Mouse (Mus musculus): ENCODE data around the gene Lpp. TPM values are rescaled to one million over a fixed set of nuclear protein-coding genes. Genes with fewer than 3 reads are reported as not detected.

Lpp gene
- total and polyA plus RNA-seq, 2 experiments from 2014 or later = 7.9 to 15.9 TPM

GRCm38 (mm10) chr16:24475305-24475947 lies 82.1 kb downstream of the Lpp start:
- WGBS = 85% methylated on average over 8 of the region's 8 CpGs
- TF ChIP-seq CTCF (IDR thresholded peaks at IDR 0.05) = no peak
- Histone ChIP-seq H3K9me3 (ENCODE audit: low read length) (no peaks in the 10 kb centered on the region), H3K27me3 (ENCODE audit: insufficient read depth, low read length) (no peaks in the 10 kb centered on the region), H3K27ac (ENCODE audit: low read depth, low read length) (no peak overlapping the region), H3K9ac (replicated peaks; ENCODE audit: low read length, poor library complexity, severe bottlenecking) (no peak overlapping the region), H3K4me1 (ENCODE audit: insufficient read depth, low read length) (no peaks in the 10 kb centered on the region), H3K4me3 (ENCODE audit: low read depth, low read length) (no peak overlapping the region), H3K4me2 (ENCODE audit: low read depth, low read length, poor library complexity, severe bottlenecking) (no peak overlapping the region), H3K36me3 (ENCODE audit: insufficient read depth, low read length) (no peaks in the 10 kb centered on the region)
- ATAC-seq (ENCODE audit: low FRiP score) = no peak
- DNase-seq (ENCODE audit: low spot score) = no peak

GRCm38 (mm10) chr16:24476911-24477401 lies 83.6 kb downstream of the Lpp start:
- WGBS = 57% methylated on average over 3 of the region's 3 CpGs
- TF ChIP-seq CTCF (IDR thresholded peaks at IDR 0.05) = no peak
- no peak for DNase-seq (ENCODE audit: low spot score)

GRCm38 (mm10) chr16:24478006-24478405 lies 84.7 kb downstream of the Lpp start:
- Histone ChIP-seq H3K27ac (ENCODE audit: low read depth, low read length) (no peak overlapping the region), H3K9me3 (ENCODE audit: low read length) (no peaks in the 10 kb centered on the region), H3K4me3 (ENCODE audit: low read depth, low read length) (no peak overlapping the region), H3K4me2 (ENCODE audit: low read depth, low read length, poor library complexity, severe bottlenecking) (no peak overlapping the region), H3K36me3 (ENCODE audit: insufficient read depth, low read length) (no peaks in the 10 kb centered on the region), H3K27me3 (ENCODE audit: insufficient read depth, low read length) (no peaks in the 10 kb centered on the region), H3K4me1 (ENCODE audit: insufficient read depth, low read length) (no peaks in the 10 kb centered on the region), H3K9ac (replicated peaks; ENCODE audit: low read length, poor library complexity, severe bottlenecking) (no peak overlapping the region)
- WGBS = 71% methylated on average over 1 of the region's 1 CpGs
- ATAC-seq (ENCODE audit: low FRiP score) (no peak), DNase-seq (ENCODE audit: low spot score) (no peak)
- TF ChIP-seq CTCF (IDR thresholded peaks at IDR 0.05) = no peak

More at GRCm38 (mm10) chr16:24476911-24477401, 83.6 kb downstream of the Lpp start:
- Histone ChIP-seq H3K9me3 (ENCODE audit: low read length) (no peaks in the 10 kb centered on the region), H3K27ac (ENCODE audit: low read depth, low read length) (no peak overlapping the region), H3K9ac (replicated peaks; ENCODE audit: low read length, poor library complexity, severe bottlenecking) (no peak overlapping the region), H3K4me1 (ENCODE audit: insufficient read depth, low read length) (no peaks in the 10 kb centered on the region), H3K27me3 (ENCODE audit: insufficient read depth, low read length) (no peaks in the 10 kb centered on the region), H3K36me3 (ENCODE audit: insufficient read depth, low read length) (no peaks in the 10 kb centered on the region), H3K4me3 (ENCODE audit: low read depth, low read length) (no peak overlapping the region), H3K4me2 (ENCODE audit: low read depth, low read length, poor library complexity, severe bottlenecking) (no peak overlapping the region)
- no peak for ATAC-seq (ENCODE audit: low FRiP score)

- Histone ChIP-seq H3K27ac (ENCODE audit: low read depth, low read length) (no peak overlapping the region), H3K9ac (replicated peaks; ENCODE audit: low read length, poor library complexity, severe bottlenecking) (no peak overlapping the region), H3K4me2 (ENCODE audit: low read depth, low read length, poor library complexity, severe bottlenecking) (no peak overlapping the region), H3K36me3 (ENCODE audit: insufficient read depth, low read length) (no peaks in the 10 kb centered on the region), H3K27me3 (ENCODE audit: insufficient read depth, low read length) (no peaks in the 10 kb centered on the region), H3K4me3 (ENCODE audit: low read depth, low read length) (no peak overlapping the region), H3K9me3 (ENCODE audit: low read length) (no peaks in the 10 kb centered on the region), H3K4me1 (ENCODE audit: insufficient read depth, low read length) (no peaks in the 10 kb centered on the region)
- DNase-seq (ENCODE audit: low spot score) (no peak), ATAC-seq (ENCODE audit: low FRiP score) (no peak)
- WGBS = 95% methylated on average over 4 of the region's 4 CpGs
- TF ChIP-seq CTCF (IDR thresholded peaks at IDR 0.05) = no peak
Measured at GRCm38 (mm10) chr16:24478851-24479250, 85.5 kb downstream of the Lpp start.

GRCm38 (mm10) chr16:24482648-24483047 lies 89.3 kb downstream of the Lpp start:
- no peaks in the 10 kb centered on the region for H3K36me3 ChIP-seq (ENCODE audit: insufficient read depth, low read length)
- no peak overlapping the region for H3K27ac ChIP-seq (ENCODE audit: low read depth, low read length)
- no peak overlapping the region for H3K9ac ChIP-seq (replicated peaks; ENCODE audit: low read length, poor library complexity, severe bottlenecking)
- WGBS = 94% methylated on average over 6 of the region's 6 CpGs
- no peaks in the 10 kb centered on the region for H3K4me1 ChIP-seq (ENCODE audit: insufficient read depth, low read length)
- H3K9me3 ChIP-seq (ENCODE audit: low read length) = no peaks in the 10 kb centered on the region
- no peak for ATAC-seq (ENCODE audit: low FRiP score)
- no peak for TF ChIP-seq CTCF (IDR thresholded peaks at IDR 0.05)
- H3K4me2 ChIP-seq (ENCODE audit: low read depth, low read length, poor library complexity, severe bottlenecking) = no peak overlapping the region
- H3K4me3 ChIP-seq (ENCODE audit: low read depth, low read length) = no peak overlapping the region
- DNase-seq (ENCODE audit: low spot score) = no peak
- no peaks in the 10 kb centered on the region for H3K27me3 ChIP-seq (ENCODE audit: insufficient read depth, low read length)

- ATAC-seq (ENCODE audit: low FRiP score) = no peak; the same call in 1 of the 2 replicates
Measured at GRCm38 (mm10) chr16:24483527-24484101, 90.3 kb downstream of the Lpp start.

More at GRCm38 (mm10) chr16:24483527-24484101, 90.3 kb downstream of the Lpp start:
- Histone ChIP-seq H3K9ac (replicated peaks; ENCODE audit: low read length, poor library complexity, severe bottlenecking) (no peak overlapping the region), H3K27me3 (ENCODE audit: insufficient read depth, low read length) (no peaks in the 10 kb centered on the region), H3K27ac (ENCODE audit: low read depth, low read length) (no peak overlapping the region), H3K4me1 (ENCODE audit: insufficient read depth, low read length) (no peaks in the 10 kb centered on the region), H3K36me3 (ENCODE audit: insufficient read depth, low read length) (no peaks in the 10 kb centered on the region), H3K4me3 (ENCODE audit: low read depth, low read length) (no peak overlapping the region), H3K4me2 (ENCODE audit: low read depth, low read length, poor library complexity, severe bottlenecking) (no peak overlapping the region), H3K9me3 (ENCODE audit: low read length) (no peaks in the 10 kb centered on the region)
- DNase-seq (ENCODE audit: low spot score) = no peak
- TF ChIP-seq CTCF (IDR thresholded peaks at IDR 0.05) = no peak
- 85% methylated on average over 13 of the region's 13 CpGs for WGBS
